Mouse (Mus musculus) midbrain, embryonic 15.5 days (tissue): ENCODE measurements around the gene Atf7. TPM values are rescaled to one million over a fixed set of nuclear protein-coding genes. Genes with fewer than 3 reads are reported as not detected.

Source experiments
- ATAC-seq: fragments of 200-750 bp; cut with Nextera tagmentation; replicated peaks from 2 replicates; pipeline ENCODE4 v1.8.0; 2017; ENCODE audit warnings: moderate TSS enrichment
- H3K27ac ChIP-seq: fragments of 300-500 bp; sonication (generic); 2 replicates; pipeline ENCODE4 v1.5.1; 2015; ENCODE audit warnings: mild to moderate bottlenecking, inconsistent platforms
- H3K27me3 ChIP-seq: fragments of 300-500 bp; sonication (generic); replicated peaks from 2 replicates; pipeline ENCODE4 v1.6.1; 2015; ENCODE audit warnings: inconsistent platforms
- H3K36me3 ChIP-seq: fragments of 300-500 bp; sonication (generic); replicated peaks from 2 replicates; pipeline ENCODE4 v1.6.1; 2015; ENCODE audit warnings: inconsistent platforms
- H3K4me1 ChIP-seq: fragments of 300-500 bp; sonication (generic); 2 replicates; pipeline ENCODE4 v1.6.1; 2015; ENCODE audit warnings: inconsistent platforms
- H3K4me2 ChIP-seq: fragments of 300-500 bp; sonication (generic); 2 replicates; pipeline ENCODE4 v1.6.1; 2015; ENCODE audit warnings: inconsistent platforms, mild to moderate bottlenecking, moderate library complexity
- H3K4me3 ChIP-seq: fragments of 300-500 bp; sonication (generic); 2 replicates; pipeline ENCODE4 v1.5.1; 2015; ENCODE audit warnings: mild to moderate bottlenecking, inconsistent platforms
- H3K9ac ChIP-seq: fragments of 300-500 bp; sonication (generic); 2 replicates; pipeline ENCODE4 v1.6.1; 2015; ENCODE audit warnings: mild to moderate bottlenecking, inconsistent platforms
- H3K9me3 ChIP-seq: fragments of 300-500 bp; sonication (generic); 2 replicates; pipeline ENCODE4 v1.6.1; 2016; ENCODE audit warnings: inconsistent platforms
- WGBS: fragments of 180-500 bp; shearing (Covaris S2); methylation state at CpG from one replicate; pipeline ENCODE4 v1.1.7; 2015; ENCODE audit warnings: mixed read lengths; 5-methylcytosine and 5-hydroxymethylcytosine counted together
- polyA plus RNA-seq: library from polyadenylated mRNA; unstranded; fragments of >200 nt; fragmentation: Nextera tagmentation; extraction: Ambion mirVana; gene quantifications from 2 replicates; pipeline ENCODE4 v1.2.1, GENCODE M21; 2015

Atf7 gene
- polyA plus RNA-seq, 1 experiment from 2014 or later: 15.6 TPM

GRCm38 (mm10) chr15:102510110-102510509 is 115.2 kb downstream of the Atf7 start:
- H3K4me1 ChIP-seq: peaks cover 55% of the 10 kb centered on the region
- H3K36me3 ChIP-seq: peaks cover 6% of the 10 kb centered on the region; the same call in 1 of the 2 replicates
- H3K27me3 ChIP-seq: no peaks in the 10 kb centered on the region
- H3K9ac ChIP-seq: peak overlapping the region; percentile 55
- ATAC-seq: peak; percentile 75
- WGBS: 5% methylated on average over 9 of the region's 9 CpGs
- H3K27ac ChIP-seq: peak overlapping the region; percentile 87
- no peaks in the 10 kb centered on the region for H3K9me3 ChIP-seq
- H3K4me2 ChIP-seq: peak overlapping the region; percentile 64
- H3K4me3 ChIP-seq: peak overlapping the region; percentile 49

GRCm38 (mm10) chr15:102508336-102508735 is 116.9 kb downstream of the Atf7 start:
- Histone ChIP-seq H3K36me3 (peaks cover 23% of the 10 kb centered on the region), H3K4me1 (peaks cover 40% of the 10 kb centered on the region), H3K27ac (no peak overlapping the region), H3K27me3 (no peaks in the 10 kb centered on the region), H3K9ac (no peak overlapping the region), H3K9me3 (no peaks in the 10 kb centered on the region), H3K4me2 (no peak overlapping the region), H3K4me3 (no peak overlapping the region)
- WGBS: 92% methylated on average over 3 of the region's 3 CpGs
- ATAC-seq: no peak

- no peak overlapping the region for H3K4me2 ChIP-seq
- peaks cover 33% of the 10 kb centered on the region for H3K4me1 ChIP-seq
- no peaks in the 10 kb centered on the region for H3K9me3 ChIP-seq
- H3K36me3 ChIP-seq: peaks cover 31% of the 10 kb centered on the region
- no peak overlapping the region for H3K9ac ChIP-seq
- no peak overlapping the region for H3K4me3 ChIP-seq
- H3K27me3 ChIP-seq: no peaks in the 10 kb centered on the region
- H3K27ac ChIP-seq: no peak overlapping the region
- no peak for ATAC-seq
Measured at GRCm38 (mm10) chr15:102507561-102507960, 117.7 kb downstream of the Atf7 start.

GRCm38 (mm10) chr15:102506864-102507263 is 118.4 kb downstream of the Atf7 start:
- no peak for ATAC-seq
- Histone ChIP-seq H3K27me3 (no peaks in the 10 kb centered on the region), H3K4me2 (no peak overlapping the region), H3K9me3 (no peaks in the 10 kb centered on the region), H3K36me3 (peaks cover 38% of the 10 kb centered on the region), H3K4me3 (no peak overlapping the region), H3K27ac (no peak overlapping the region), H3K4me1 (peaks cover 26% of the 10 kb centered on the region), H3K9ac (no peak overlapping the region)
- WGBS: 85% methylated on average over 1 of the region's 1 CpGs

GRCm38 (mm10) chr15:102506464-102506830 is 118.8 kb downstream of the Atf7 start:
- Histone ChIP-seq H3K4me2 (no peak overlapping the region), H3K36me3 (peaks cover 42% of the 10 kb centered on the region), H3K9ac (no peak overlapping the region), H3K27ac (no peak overlapping the region), H3K4me3 (no peak overlapping the region), H3K27me3 (no peaks in the 10 kb centered on the region), H3K4me1 (peaks cover 22% of the 10 kb centered on the region), H3K9me3 (no peaks in the 10 kb centered on the region)
- ATAC-seq: no peak
- 71% methylated on average over 2 of the region's 2 CpGs for WGBS

- no peak overlapping the region for H3K4me3 ChIP-seq
- ATAC-seq: no peak
- H3K27me3 ChIP-seq: no peaks in the 10 kb centered on the region
- WGBS: 87% methylated on average over 9 of the region's 9 CpGs
- no peaks in the 10 kb centered on the region for H3K9me3 ChIP-seq
- no peak overlapping the region for H3K27ac ChIP-seq
- H3K36me3 ChIP-seq: peaks cover 47% of the 10 kb centered on the region
- H3K9ac ChIP-seq: no peak overlapping the region
- no peak overlapping the region for H3K4me2 ChIP-seq
- peaks cover 17% of the 10 kb centered on the region for H3K4me1 ChIP-seq
Measured at GRCm38 (mm10) chr15:102505770-102506463, 119.3 kb downstream of the Atf7 start.

- H3K9ac ChIP-seq: no peak overlapping the region
- no peaks in the 10 kb centered on the region for H3K27me3 ChIP-seq
- peaks cover 14% of the 10 kb centered on the region for H3K4me1 ChIP-seq
- no peak overlapping the region for H3K27ac ChIP-seq
- H3K36me3 ChIP-seq: peaks cover 53% of the 10 kb centered on the region
- no peak overlapping the region for H3K4me2 ChIP-seq
- ATAC-seq: no peak
- 81% methylated on average over 12 of the region's 12 CpGs for WGBS
- H3K4me3 ChIP-seq: no peak overlapping the region
- H3K9me3 ChIP-seq: no peaks in the 10 kb centered on the region
Measured at GRCm38 (mm10) chr15:102505073-102505769, 120.0 kb downstream of the Atf7 start.

GRCm38 (mm10) chr15:102503924-102504782 is 121.1 kb downstream of the Atf7 start:
- no peak for ATAC-seq
- Histone ChIP-seq H3K27ac (no peak overlapping the region), H3K4me1 (peaks cover 4% of the 10 kb centered on the region), H3K4me2 (no peak overlapping the region), H3K9ac (no peak overlapping the region), H3K27me3 (no peaks in the 10 kb centered on the region), H3K9me3 (no peaks in the 10 kb centered on the region), H3K36me3 (peaks cover 64% of the 10 kb centered on the region), H3K4me3 (no peak overlapping the region)
- 94% methylated on average over 9 of the region's 9 CpGs for WGBS

- H3K4me1 ChIP-seq: no peaks in the 10 kb centered on the region
- 89% methylated on average over 1 of the region's 1 CpGs for WGBS
- no peak for ATAC-seq
- no peak within 1 kb of the TSS for H3K9ac ChIP-seq
- H3K27me3 ChIP-seq: no peaks in the 10 kb centered on the region
- no peak within 1 kb of the TSS for H3K27ac ChIP-seq
- H3K9me3 ChIP-seq: no peaks in the 10 kb centered on the region
- no peak within 1 kb of the TSS for H3K4me2 ChIP-seq
- no peak within 1 kb of the TSS for H3K4me3 ChIP-seq
- H3K36me3 ChIP-seq: peaks cover 68% of the 10 kb centered on the region
Measured at GRCm38 (mm10) chr15:102503447-102503846, 121.8 kb downstream of the Atf7 start, which contains the start of gene Gm10337. Gene Gm10337, plus strand, starts transcription at chr15:102503722.

GRCm38 (mm10) chr15:102502254-102502840 is 122.9 kb downstream of the Atf7 start:
- ATAC-seq: no peak
- Histone ChIP-seq H3K27ac (no peak overlapping the region), H3K4me2 (no peak overlapping the region), H3K36me3 (peaks cover 74% of the 10 kb centered on the region), H3K4me1 (no peaks in the 10 kb centered on the region), H3K9ac (no peak overlapping the region), H3K4me3 (no peak overlapping the region), H3K9me3 (no peaks in the 10 kb centered on the region), H3K27me3 (no peaks in the 10 kb centered on the region)
- WGBS: 79% methylated on average over 9 of the region's 9 CpGs

- Histone ChIP-seq H3K4me3 (no peak overlapping the region), H3K4me1 (no peaks in the 10 kb centered on the region), H3K27me3 (no peaks in the 10 kb centered on the region), H3K36me3 (peaks cover 80% of the 10 kb centered on the region), H3K27ac (no peak overlapping the region), H3K9ac (no peak overlapping the region), H3K9me3 (no peaks in the 10 kb centered on the region), H3K4me2 (no peak overlapping the region)
- 0 out of 2 replicates have a peak, but pooled peaks have one; percentile 27 for ATAC-seq
- 88% methylated on average over 19 of the region's 19 CpGs for WGBS
Measured at GRCm38 (mm10) chr15:102501084-102501814, 124.0 kb downstream of the Atf7 start.
